Mouse (Mus musculus) forebrain, postnatal 0 days (tissue): Measurements from ENCODE around the gene Surf6. TPM values are rescaled to one million over a fixed set of nuclear protein-coding genes. Genes with fewer than 3 reads are reported as not detected.
"Not testable (repeated sequence)": the region's sequence is repeated elsewhere in the genome, so short reads cannot be mapped to it uniquely, and the experiment has no call there.

Experiments used
- ATAC-seq: fragments of 200-750 bp; cut with Nextera tagmentation; 2 replicates; pipeline ENCODE4 v1.8.0; 2017; ENCODE audit warnings: mild to moderate bottlenecking, moderate library complexity
- DNase-seq: peaks from one replicate; pipeline ENCODE4 v3.0.0-alpha.2; 2015
- H3K27ac ChIP-seq: fragments of 300-500 bp; sonication (generic); 2 replicates; pipeline ENCODE4 v1.5.1; 2014; ENCODE audit warnings: low read depth, mild to moderate bottlenecking, antibody characterized with exemption, low read length, moderate library complexity, mixed read lengths
- H3K27me3 ChIP-seq: fragments of 300-500 bp; sonication (generic); 2 replicates; pipeline ENCODE4 v1.6.1; 2014; ENCODE audit warnings: mild to moderate bottlenecking, low read length, mixed read lengths; ENCODE audit not compliant: insufficient read depth
- H3K36me3 ChIP-seq: fragments of 300-500 bp; sonication (generic); 2 replicates; pipeline ENCODE4 v1.6.1; 2014; ENCODE audit warnings: mild to moderate bottlenecking, moderate library complexity; ENCODE audit not compliant: insufficient read depth
- H3K4me1 ChIP-seq: fragments of 300-500 bp; sonication (generic); 2 replicates; pipeline ENCODE4 v1.6.1; 2014; ENCODE audit warnings: antibody characterized with exemption; ENCODE audit not compliant: insufficient read depth
- H3K4me2 ChIP-seq: fragments of 300-500 bp; sonication (generic); 2 replicates; pipeline ENCODE4 v1.6.1; 2014; ENCODE audit warnings: low read depth, mild to moderate bottlenecking, moderate library complexity
- H3K4me3 ChIP-seq: fragments of 300-500 bp; sonication (generic); 2 replicates; pipeline ENCODE4 v1.5.1; 2014; ENCODE audit warnings: low read depth, low read length, mixed read lengths
- H3K9ac ChIP-seq: fragments of 300-500 bp; sonication (generic); 2 replicates; pipeline ENCODE4 v1.6.1; 2014; ENCODE audit warnings: mild to moderate bottlenecking
- H3K9me3 ChIP-seq: fragments of 300-500 bp; sonication (generic); 2 replicates; pipeline ENCODE4 v1.6.1; 2016; ENCODE audit warnings: low read length
- CTCF ChIP-seq: sonication (generic); IDR thresholded peaks from 2 replicates; pipeline ENCODE4 v1.5.1; 2016; ENCODE audit warnings: antibody characterized with exemption, control low read depth, low read depth
- WGBS: fragments of 180-500 bp; shearing (Covaris S2); extraction: QIAGEN DNeasy Blood & Tissue Kit; methylation state at CpG from one replicate; pipeline ENCODE4 v1.1.7; 2014; 5-methylcytosine and 5-hydroxymethylcytosine counted together
- polyA plus RNA-seq: library from polyadenylated mRNA; unstranded; fragments of >200 nt; fragmentation: Nextera tagmentation; extraction: Ambion mirVana; gene quantifications from 2 replicates; pipeline ENCODE4 v1.2.1, GENCODE M21; 2015
- total RNA-seq: library from RNA; depleted of rRNA; stranded (reverse); fragments of >200 nt; gene quantifications from 2 replicates; pipeline ENCODE4 v1.2.3, GENCODE M21; 2014

The Surf6 gene
- total and polyA plus RNA-seq, 2 experiments from 2014 or later: 22.2 to 33.6 TPM

- H3K27me3 ChIP-seq: no peaks in the 10 kb centered on the region
- no peak overlapping the region for H3K9ac ChIP-seq
- no peak overlapping the region for H3K4me3 ChIP-seq
- H3K27ac ChIP-seq: no peak overlapping the region
- no peak for TF ChIP-seq CTCF
- DNase-seq (no peak), ATAC-seq (no peak)
- no peak overlapping the region for H3K4me2 ChIP-seq
- H3K9me3 ChIP-seq: no peaks in the 10 kb centered on the region
- H3K4me1 ChIP-seq: peaks cover 22% of the 10 kb centered on the region
- H3K36me3 ChIP-seq: peaks cover 38% of the 10 kb centered on the region
- 95% methylated on average over 3 of the region's 3 CpGs for WGBS
Measured at GRCm38 (mm10) chr2:26906431-26906830, 3.8 kb upstream of the Surf6 start.

DNA sequence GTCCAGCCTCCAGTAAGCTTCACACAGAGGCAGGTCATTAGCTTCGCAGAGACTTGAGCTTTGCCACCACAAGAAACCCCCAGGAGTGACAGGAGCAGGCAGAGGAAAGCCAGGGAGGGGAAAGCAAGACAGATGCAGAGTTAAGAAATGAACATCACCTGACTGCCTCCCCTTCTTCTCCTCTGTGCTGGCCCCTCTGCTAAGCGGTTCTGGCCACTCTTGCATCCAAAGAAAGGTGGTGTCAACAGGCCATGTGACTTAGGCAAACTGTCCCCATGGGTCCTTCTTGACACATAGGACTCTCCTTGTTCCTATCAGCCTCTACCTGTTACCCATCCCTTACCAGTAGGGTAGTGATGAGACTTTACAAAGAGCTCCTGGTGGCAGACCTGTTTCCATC, 3.3 kb upstream of the Surf6 start:
- Histone ChIP-seq H3K4me3 (no peak overlapping the region), H3K4me1 (peaks cover 22% of the 10 kb centered on the region), H3K36me3 (peaks cover 38% of the 10 kb centered on the region), H3K9me3 (no peaks in the 10 kb centered on the region), H3K27ac (no peak overlapping the region), H3K27me3 (no peaks in the 10 kb centered on the region), H3K9ac (no peak overlapping the region), H3K4me2 (no peak overlapping the region)
- TF ChIP-seq CTCF: no peak
- no peak for DNase-seq
- WGBS: 100% methylated on average over 2 of the region's 2 CpGs
- ATAC-seq: no peak

DNA sequence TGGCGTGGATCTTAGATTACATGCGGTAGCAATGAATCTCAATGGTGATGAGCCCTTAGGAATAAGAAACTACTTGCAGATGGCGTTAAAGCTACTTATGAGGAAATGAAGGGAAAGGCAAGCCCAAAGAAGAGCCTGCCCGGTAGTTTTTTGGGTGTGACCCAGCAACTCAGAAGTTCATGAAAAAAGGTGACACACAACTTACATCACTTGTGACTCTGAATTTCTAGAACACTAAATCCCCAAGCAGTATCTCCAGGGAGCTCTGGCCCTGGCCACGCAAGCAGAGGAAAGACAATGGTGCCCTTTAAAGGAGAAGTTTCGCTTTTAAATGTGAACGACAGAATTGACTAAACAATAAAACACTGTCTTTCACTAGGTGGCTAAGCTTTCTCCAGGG, 632 bp upstream of the Surf6 start:
- peak overlapping the region; percentile 77 for H3K9ac ChIP-seq
- no peaks in the 10 kb centered on the region for H3K9me3 ChIP-seq
- H3K4me1 ChIP-seq: peaks cover 12% of the 10 kb centered on the region
- no peak for TF ChIP-seq CTCF
- DNase-seq (no peak), ATAC-seq (no peak)
- H3K4me2 ChIP-seq: peak overlapping the region; percentile 81
- 11% methylated on average over 7 of the region's 7 CpGs for WGBS
- H3K27me3 ChIP-seq: no peaks in the 10 kb centered on the region
- H3K27ac ChIP-seq: peak overlapping the region; percentile 87
- peak overlapping the region; percentile 63 for H3K4me3 ChIP-seq
- H3K36me3 ChIP-seq: peaks cover 55% of the 10 kb centered on the region

- 13% methylated on average over 7 of the region's 7 CpGs for WGBS
- H3K4me3 ChIP-seq: peak overlapping the region; percentile 63
- peak overlapping the region; percentile 87; the same call in 1 of the 2 replicates for H3K27ac ChIP-seq
- no peaks in the 10 kb centered on the region for H3K27me3 ChIP-seq
- peak overlapping the region; percentile 81 for H3K4me2 ChIP-seq
- no peaks in the 10 kb centered on the region for H3K9me3 ChIP-seq
- TF ChIP-seq CTCF: no peak
- no peak for DNase-seq
- H3K4me1 ChIP-seq: peaks cover 12% of the 10 kb centered on the region
- H3K9ac ChIP-seq: peak overlapping the region; percentile 77
- H3K36me3 ChIP-seq: peaks cover 57% of the 10 kb centered on the region
- no peak for ATAC-seq
Measured at GRCm38 (mm10) chr2:26901834-26902400, 762 bp downstream of the Surf6 start.

GRCm38 (mm10) chr2:26900731-26901130, 1.9 kb downstream of the Surf6 start:
- Histone ChIP-seq H3K4me1 (peaks cover 12% of the 10 kb centered on the region), H3K4me2 (no peak overlapping the region), H3K27ac (no peak overlapping the region), H3K36me3 (peaks cover 57% of the 10 kb centered on the region), H3K9me3 (no peaks in the 10 kb centered on the region), H3K4me3 (no peak overlapping the region), H3K9ac (no peak overlapping the region), H3K27me3 (no peaks in the 10 kb centered on the region)
- no peak for DNase-seq
- 71% methylated on average over 1 of the region's 1 CpGs for WGBS
- no peak for TF ChIP-seq CTCF
- no peak for ATAC-seq

GRCm38 (mm10) chr2:26895898-26896297, 6.8 kb downstream of the Surf6 start:
- TF ChIP-seq CTCF: peak; percentile 40
- 89% methylated on average over 4 of the region's 4 CpGs for WGBS

GRCm38 (mm10) chr2:26886170-26886569, 16.5 kb downstream of the Surf6 start:
- not testable (repeated sequence) for H3K9ac ChIP-seq, H3K4me3 ChIP-seq, H3K9me3 ChIP-seq, H3K4me2 ChIP-seq, H3K27me3 ChIP-seq, H3K27ac ChIP-seq, ATAC-seq, DNase-seq, H3K4me1 ChIP-seq
- H3K36me3 ChIP-seq: peaks cover 18% of the 10 kb centered on the region
- 47% methylated on average over 4 of the region's 4 CpGs for WGBS

More at GRCm38 (mm10) chr2:26895898-26896297, 6.8 kb downstream of the Surf6 start:
- H3K36me3 ChIP-seq: peaks cover 81% of the 10 kb centered on the region
- no peak for DNase-seq
- no peak overlapping the region for H3K27ac ChIP-seq
- H3K4me1 ChIP-seq: no peaks in the 10 kb centered on the region
- H3K9ac ChIP-seq: no peak overlapping the region
- no peak overlapping the region for H3K4me3 ChIP-seq
- H3K4me2 ChIP-seq: no peak overlapping the region
- no peak for ATAC-seq
- no peaks in the 10 kb centered on the region for H3K27me3 ChIP-seq
- no peaks in the 10 kb centered on the region for H3K9me3 ChIP-seq

GRCm38 (mm10) chr2:26885541-26885940, 17.1 kb downstream of the Surf6 start:
- H3K27me3 ChIP-seq, H3K9ac ChIP-seq, H3K27ac ChIP-seq, H3K4me2 ChIP-seq, H3K9me3 ChIP-seq, H3K4me1 ChIP-seq, ATAC-seq, DNase-seq, H3K4me3 ChIP-seq: not testable (repeated sequence)
- peaks cover 12% of the 10 kb centered on the region for H3K36me3 ChIP-seq
- WGBS: 54% methylated on average over 2 of the region's 2 CpGs
